Mouse (Mus musculus) c-Kit-positive CD71-positive TER-119-positive erythroid progenitor cells, embryonic 14.5 days (primary cell): ENCODE results near the gene Kdsr.

ENCODE experiments used
- DNase-seq: peaks from one replicate; pipeline ENCODE4 v3.0.0-alpha.2; 2013; ENCODE audit warnings: low spot score

Gene Kdsr

DNA sequence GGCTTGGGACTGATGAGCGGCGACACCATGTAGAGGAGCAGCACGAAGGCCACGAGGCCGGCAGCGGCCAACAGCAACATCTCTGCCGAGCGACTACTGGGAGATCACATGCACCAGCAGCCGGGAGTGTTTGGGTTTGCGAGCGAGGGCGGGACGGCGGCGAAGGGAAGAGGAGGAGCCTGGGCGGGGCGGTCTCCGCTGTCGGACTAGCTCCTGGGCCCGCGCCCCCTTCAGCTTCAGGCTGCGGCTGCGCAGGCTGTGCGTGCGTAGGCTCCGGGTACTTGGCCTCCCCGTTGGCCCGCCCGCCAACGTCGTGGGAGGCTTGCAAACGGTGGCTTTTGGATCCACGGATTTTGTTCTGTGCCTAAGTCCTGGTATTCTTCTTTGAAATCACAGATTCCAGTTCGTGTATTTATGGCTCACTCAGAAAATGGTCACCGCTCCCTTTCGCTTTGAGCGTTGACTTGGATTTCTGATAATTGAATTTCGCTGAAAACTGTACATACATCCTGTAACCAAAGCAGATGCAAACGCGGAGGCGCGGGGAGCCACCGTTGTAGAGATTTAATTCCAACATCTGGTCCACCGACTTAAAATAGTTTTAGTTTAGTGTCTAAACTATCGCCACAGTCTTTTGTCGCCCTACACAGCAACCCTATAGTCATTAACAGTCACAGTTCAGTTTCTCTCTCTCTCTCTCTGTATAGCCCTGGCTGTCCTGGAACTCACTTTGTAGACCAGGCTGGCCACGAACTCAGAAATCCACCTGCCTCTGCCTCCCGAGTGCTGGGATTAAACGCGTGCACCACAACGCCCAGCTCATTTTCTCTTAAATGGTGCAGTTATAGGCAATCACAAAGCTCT, at the start of gene Kdsr:
Kdsr (minus strand) TSS at position 156 of the 864 bp plus-strand sequence.
- DNase-seq, result peak; percentile 88

DNA sequence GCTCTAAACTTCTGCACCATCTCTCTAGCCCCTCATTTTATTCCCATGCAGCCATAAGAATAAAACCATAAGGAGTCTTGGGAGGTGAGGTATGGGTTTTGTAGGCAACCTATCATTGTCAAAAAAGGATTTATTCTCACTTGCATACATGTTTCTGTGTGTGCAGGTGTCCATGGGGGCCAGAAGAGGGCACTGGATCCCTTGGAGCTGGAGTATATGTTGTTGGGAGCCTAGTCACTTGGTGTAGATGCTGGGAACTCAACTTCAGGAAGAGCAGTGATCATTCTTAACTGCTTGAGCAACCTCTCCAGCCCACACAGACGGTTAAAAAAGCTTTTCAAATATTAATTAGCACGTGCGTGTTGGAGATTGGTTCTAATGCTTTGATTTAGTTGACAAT, 40.4 kb upstream of the Kdsr start:
- DNase-seq, result no peak

DNA sequence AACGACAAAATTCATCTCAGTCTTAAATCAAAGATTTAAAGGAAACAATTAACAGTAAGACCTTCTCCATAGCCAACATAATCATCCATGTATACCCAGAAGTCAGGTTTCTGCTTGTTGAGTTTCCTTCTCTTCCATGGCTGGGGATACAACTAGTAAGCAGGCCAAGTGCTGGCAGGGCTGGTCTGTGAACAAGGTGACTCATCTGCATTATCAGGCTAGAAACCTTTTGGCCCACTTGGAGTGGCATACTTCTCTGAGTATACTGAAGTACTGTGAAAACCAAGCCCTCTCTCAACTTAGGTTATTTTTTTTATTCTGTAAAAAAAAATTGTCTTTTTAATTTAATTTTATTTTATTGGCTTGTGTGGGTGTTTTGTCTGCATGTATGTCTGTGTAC, 39.9 kb upstream of the Kdsr start:
- no peak for DNase-seq

DNA sequence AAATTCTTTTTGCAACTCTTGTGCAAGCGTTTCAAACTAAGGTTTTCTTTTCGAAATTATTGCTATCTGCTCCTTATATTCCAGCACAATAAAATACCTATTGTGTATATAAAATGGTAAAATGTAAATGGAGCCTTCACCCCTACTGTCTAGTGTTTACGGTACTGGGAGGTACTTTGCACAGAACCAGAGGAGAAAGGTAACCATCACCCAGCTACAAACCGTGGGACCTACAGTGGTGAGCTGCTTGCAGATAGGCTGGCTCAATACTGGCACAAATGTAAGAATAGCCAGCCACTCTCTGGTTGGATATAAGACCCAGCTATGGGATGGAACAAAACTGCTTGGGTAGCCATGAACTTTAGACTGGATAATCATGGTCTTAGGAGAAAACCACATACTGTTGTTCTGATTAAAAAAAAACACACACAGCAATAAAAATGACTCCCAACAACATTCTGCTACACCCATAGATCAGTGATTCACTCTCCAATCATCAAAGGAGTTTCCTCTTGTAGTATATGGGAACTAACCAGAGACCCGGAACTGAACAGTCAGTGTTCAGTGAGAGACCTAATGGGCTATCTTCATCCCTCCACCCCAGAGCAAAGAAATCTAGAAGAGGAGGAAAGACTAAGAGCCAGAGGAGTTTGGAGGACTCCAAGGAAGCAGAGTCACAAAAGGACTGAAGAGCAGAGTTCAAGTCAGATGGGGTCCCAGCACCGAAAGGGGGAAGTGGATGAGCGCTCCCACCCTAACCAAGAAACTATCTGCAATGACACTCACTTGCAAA, 37.7 kb upstream of the Kdsr start:
- DNase-seq, result no peak

DNA sequence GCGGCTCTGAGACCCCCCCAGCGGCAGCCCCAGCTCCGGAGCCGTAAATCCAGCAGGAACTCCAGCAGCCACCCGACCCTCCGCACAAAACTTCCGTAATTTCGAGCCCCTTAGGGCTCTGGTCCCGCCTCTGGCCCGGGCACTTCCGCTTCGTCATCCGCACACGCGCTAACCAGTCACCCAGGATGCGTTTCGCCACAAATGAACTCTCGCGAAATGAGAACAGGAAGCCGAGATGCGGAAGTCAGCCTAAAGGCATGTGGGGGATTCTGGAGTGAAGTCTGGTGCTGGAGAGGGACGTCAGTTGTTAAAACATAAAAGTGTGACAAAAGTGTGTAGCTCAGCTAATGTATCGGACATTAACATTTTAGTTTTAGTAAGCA, 37.0 kb upstream of the Kdsr start, which contains the start of gene Vps4b:
Vps4b (minus strand) TSS at position 187 of the 383 bp plus-strand sequence.
- peak; percentile 95 for DNase-seq

DNA sequence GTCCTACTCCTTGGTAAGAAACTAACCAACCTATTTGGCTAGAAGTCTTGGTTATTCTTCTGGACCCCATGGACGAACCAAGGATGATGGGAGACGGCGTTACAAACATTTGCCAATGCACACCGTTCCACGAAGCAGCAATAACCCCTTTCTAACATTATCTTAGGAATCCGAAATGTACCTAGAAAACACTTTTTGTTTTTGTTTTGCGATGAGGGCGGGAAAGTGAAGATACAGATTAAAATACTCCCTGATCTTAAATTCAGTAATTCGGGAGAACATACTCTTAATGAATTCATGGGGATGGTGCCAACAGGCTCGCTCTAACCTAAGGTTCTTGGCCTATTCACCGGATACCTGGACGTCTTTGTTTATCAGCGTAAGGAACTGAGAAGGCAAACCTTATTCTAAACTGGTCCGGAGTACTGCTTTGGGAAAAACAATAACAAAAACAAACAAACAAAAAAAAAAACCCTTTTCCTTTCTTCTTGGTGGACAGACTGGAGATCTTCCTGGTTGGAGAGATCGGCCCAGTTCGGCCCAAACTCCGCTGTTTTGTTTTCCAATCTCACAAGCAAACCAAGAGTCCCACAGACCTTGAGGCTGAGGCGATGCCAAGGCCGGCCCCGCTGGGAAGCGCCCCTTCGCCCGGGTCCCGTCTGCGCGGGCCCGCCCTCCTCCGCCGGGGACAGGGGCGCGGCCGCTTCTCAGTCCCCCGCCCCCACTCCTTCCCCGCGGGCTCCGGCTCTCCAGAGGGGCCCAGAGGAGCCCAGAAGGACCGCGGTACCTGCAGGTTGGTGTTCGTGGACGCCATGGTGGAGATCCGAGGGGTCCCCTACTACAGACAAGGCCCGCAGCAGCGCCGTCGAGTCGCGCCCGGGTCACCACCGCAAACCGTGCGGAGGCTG, 36.4 kb upstream of the Kdsr start:
- DNase-seq, result peak; percentile 48

DNA sequence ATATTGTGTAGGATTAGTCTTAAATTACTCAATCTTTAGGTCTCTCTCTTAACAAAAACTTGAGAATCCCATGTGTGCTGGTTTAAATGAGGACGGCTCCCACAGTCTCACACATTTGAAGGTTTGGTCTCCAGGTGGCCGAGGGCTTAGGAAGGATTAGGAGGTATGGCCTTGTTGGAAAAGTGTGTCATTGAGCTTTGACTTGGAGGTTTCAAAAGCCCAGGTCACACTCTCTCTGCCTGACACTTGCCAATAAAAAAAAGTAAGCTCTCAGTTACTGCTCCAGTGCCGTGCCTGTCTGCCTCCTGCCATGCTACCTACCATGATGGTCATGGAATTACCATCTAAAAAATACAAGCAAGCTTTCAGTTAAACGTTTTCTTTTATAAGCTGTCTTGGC, 15.4 kb upstream of the Kdsr start:
- DNase-seq, result no peak

DNA sequence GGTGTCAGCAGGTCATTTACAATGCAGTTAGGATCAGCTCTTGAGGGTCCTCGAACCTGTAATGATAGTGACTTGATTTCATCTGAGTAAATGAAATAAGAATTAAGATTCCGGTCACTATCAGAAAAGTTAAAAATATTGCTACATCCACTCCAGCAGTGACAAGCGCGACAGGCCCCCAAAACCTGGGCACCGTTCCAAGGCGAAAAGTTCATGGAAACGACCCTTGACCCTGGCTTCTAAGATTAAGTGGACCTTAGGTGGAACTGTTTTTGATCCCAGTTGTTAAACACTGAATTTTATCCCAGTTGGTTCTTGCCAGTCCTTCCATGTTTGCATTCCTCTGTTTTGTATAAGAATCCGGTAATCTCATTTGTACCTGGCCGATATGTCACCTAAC, 14.6 kb upstream of the Kdsr start:
- DNase-seq, result no peak

DNA sequence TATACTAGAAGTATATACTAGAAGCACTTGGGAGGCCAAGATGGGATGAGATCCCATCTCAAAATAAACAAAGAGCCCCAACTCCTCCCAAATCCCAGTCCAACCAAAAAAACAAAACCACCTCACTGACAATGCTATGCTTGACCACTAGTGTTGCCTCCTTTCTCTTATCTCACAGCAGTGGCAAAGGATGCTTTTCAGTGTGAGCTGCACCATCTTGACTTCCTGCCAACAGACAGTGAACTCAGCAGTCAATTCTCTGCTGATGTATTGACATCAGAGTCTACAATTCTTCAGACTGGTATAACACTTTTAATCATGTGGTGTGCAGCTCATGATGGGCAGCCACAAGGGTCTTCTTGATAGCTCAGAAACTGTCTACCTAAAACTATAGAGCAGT, 9.2 kb upstream of the Kdsr start:
- no peak for DNase-seq

DNA sequence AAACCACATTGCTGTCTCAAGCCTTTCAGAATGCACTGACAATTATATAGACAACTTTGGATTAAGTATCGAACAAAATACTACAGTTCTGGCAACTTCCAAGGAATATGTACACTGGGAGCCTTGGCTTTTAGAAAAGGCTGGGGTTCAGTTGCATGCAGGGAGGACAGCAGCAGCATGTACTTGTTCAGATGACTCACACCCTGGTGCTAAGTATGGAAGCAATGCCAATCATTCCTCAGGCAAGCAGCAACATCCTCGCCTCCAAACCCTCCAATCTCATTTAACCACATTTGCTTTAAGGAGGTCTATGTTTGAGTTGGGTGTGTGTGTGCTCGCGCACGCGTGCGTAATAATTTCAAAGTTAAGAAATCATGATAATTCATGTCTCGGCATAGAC, 6.2 kb upstream of the Kdsr start:
- DNase-seq, result no peak

DNA sequence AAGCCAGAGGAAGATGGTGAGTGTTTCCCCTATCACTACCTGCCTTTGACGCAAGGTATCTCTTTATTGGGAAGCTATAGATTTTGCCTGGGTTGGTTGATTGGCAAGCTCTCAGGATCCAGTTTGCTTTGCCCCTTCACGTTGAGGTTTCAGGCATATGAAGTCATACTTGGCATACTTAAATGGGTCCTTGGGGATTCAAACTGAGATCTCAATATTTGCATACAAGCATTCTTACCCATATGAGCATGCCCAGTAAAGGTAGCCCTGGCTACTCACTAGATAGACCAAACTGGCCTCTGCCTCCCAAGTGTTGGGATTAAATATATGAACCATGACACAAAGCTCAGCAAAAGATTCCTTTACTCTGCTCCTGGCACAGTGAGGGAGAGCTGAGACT, 5.3 kb upstream of the Kdsr start:
- no peak for DNase-seq

DNA sequence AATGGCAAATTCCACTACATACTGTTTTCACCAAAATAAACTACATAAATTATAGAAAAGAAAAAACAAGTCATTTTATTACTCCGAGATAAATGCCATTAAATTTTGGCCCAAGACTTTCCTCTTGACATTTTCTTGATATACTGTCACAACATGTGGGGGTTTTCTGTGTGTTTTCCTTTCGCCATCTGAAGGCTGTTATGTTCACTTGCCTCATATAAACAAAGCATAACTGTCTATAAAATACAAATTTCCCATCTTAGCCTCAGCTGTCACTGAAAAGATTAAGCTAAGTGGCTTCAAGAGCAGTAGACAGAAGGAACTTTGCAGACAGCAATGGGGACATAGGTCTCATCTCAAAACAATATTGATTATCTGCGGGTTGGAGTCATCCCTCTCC, 4.8 kb upstream of the Kdsr start:
- no peak for DNase-seq

DNA sequence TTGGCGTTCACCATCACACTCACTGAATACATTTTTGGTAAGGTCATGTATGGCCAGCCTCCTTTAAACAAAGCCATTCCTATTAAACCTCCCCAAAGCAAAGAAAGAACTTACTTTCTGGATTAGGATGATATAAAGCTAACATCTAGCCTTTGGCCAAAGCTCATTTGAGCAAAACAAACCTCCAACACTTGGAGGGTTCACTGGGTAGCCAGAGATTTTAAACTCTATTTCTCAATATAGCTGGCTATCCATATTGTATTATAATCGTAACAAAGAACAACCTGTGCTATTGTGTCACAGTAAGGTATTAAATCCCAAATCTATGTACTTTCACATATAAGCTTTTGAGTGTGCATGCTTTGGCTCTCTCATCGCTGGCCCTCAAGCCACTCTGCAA, 1.2 kb upstream of the Kdsr start:
- no peak for DNase-seq

DNA sequence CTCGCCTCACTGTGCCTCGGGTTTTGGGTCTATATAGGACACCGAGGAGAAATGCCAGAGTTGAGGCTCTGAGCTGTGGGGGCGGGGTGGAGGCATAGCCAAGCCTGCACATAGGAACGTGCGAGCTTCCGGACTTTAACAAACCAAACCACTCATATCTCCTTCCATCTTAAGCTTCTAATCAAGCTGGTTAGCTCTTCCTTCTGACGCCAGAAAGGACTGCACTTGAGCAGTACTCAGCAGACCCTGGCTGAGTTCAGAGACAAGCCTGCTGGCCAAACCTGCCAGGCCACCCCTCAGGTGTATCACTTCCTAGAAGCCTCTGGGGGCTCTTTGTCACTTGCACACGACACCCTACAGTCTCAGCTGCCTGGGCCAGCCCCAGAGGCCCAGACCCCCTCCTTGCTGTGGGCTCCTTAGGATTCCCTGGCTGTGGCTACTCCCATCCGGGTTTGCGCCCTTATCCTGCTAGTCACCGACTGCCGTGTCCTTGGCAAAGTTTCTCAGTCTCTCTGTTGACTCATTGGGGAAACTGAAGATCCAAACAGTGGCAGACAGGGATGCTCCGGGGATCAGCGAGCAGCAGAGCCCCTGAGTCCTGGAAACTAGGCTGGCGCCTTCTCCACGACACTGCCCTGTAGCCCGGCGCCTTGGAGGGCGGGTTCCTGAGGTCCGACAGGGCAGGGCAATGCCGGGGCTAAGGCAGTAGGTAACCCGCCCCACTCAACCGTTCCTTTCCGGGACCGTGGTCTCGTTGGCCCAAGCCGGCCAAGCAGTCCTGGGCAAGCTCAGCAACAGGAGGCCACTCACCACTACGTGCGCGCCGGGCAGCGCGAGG, 574 bp downstream of the Kdsr start:
- peak; percentile 25 for DNase-seq

DNA sequence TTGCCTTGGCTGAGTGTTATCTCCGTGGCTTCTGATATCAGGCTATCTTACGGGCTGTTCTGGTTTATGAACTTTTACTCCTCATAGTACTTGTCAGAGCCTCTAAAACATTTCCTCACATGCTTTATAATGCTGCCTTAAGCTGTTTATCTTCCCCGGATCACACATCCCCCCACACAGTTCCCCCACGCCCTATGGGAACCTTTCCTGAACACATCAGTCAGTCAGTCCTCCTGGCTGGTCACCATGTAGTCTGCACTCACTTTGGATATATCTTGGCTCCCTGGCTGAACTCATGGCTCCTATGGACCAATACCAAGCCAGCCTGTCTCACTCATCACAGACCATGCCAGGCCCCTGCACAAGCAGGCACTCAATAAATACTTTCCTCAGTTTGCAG, 2.9 kb downstream of the Kdsr start:
- DNase-seq, result no peak

DNA sequence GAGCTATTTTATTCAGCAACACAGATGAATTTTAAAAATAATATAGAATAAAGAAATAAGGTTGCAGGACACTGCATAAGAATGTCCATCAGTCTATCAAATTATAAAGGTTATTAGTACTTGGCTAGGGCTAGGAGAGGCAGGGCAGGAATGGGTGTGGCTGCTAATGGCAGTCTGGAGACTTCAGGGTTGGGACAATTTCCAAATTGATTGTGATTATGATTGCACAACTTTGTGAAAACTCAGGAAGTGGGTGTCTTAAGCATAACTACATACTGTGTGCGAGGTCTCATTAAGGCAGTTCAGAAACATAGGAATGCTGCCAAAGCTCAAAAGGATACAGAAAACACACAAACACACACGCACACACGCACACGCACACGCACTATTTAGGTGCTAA, 7.5 kb downstream of the Kdsr start:
- no peak for DNase-seq

DNA sequence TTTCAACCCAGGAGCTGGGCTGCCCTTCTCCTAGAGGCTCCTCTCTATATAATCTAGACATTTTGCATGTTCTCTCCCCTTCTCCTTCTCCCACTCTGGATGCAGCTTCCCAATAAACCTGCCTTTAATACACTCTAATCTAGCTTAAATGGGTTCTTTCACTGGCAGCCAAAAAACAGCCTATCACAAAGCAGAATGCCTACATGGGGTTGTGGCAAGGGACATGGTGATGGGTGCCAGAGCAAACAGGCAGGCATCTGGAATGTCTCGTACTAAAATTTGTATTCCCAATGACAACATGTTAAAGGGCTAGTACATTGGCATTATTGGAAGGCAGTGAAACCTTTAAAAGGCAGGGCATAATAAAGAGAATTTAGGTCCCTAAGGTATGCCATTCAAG, 8.9 kb downstream of the Kdsr start:
- DNase-seq, result no peak

DNA sequence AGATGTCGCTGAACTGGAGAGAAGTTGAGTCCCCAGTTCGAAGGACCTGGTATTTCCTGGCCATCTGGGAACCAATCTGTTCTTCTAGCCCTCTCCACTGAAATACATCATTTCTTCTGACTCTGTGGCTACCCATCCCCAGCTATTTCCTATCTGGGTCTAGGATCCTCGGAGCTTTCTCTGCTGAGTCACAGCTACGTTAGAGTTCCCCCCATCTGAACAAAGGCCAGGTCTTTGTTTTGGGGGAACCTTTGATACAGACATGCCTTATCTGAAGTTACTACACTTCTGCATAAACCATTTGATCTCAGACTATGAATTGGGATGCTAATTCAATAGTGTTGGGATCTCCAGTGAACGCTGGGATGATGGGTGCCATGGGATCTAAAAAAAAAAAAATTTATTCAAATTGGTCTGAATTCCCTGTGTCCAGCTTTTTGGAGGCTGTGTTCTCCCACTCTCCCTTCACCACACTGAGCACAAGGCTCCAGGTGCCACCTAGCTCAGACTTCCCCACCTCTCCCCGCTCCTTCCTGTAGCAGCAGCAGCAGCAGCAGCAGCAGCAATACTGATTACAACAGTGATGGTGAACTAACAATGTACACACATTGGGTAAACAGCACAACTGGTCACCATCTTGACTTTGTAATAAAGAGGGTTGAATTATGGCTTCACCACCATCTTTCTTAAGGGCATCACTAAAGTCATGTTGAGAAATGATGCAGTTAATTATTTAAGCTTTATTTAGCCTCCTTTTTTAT, 10.8 kb downstream of the Kdsr start:
- no peak for DNase-seq

DNA sequence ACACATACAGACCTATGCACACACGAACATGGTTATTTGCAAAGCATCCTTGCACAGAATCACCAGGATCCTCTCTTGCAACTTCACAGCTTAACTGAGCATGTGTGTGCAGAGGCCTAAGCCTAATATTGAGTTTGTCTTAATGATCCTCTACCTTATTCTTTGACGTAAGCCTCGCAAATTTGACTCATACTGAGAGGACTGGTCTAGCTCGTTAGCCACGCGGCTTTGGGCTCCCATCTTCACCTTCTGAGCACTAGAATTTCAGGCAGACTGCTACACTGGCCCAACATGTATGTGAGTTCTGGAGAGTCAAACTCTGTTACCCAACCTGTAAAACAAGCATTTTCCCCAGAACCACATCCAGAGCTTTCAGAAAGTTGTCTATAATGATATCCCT, 16.5 kb downstream of the Kdsr start:
- no peak for DNase-seq

DNA sequence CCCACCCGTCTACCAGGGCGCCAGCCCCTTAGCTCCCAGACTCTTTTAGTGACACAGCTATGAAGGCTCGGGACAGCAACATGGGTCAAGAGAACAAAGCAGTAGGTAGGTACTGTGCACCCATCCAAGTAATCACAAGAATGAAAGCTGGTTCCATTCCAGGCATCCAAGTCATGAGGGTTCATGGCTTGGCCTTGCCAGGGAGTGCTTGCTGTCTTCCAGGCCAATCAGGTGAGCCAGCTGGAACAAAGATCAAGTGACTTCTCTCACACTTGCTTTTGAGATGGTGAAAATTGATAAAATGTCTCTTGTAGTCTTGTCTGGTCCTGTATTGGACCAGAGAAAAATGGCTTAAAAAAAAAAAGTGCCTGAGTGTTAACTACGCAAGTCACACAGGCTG, 18.8 kb downstream of the Kdsr start:
- no peak for DNase-seq

DNA sequence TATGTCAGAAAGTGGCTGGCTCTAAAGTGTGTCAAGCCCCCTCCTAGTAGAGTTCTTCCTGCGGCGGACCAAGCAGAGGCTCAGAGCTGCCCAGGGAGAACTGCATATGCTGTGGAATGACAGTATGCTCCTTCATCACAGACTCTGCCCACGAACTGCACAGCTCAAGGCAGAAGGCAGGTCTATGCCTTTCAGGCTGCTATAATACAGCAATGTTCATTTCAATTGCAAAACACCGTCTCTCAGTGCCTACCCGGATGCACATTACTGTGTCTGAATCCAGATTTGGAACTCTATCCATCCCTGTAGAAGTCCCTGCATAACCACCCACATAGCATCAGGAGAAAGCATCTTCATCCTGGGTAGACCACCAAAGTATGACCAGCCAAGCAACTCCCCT, 19.7 kb downstream of the Kdsr start:
- DNase-seq, result no peak
